Mouse (Mus musculus) layer of hippocampus, adult 9-11 months (tissue): ENCODE results near the gene Sec14l1.
A peak's percentile ranks its signal among the peaks of the same experiment; 100 is the strongest.

ENCODE experiments used
- DNase-seq: peaks from one replicate; pipeline ENCODE4 v3.0.0; 2022

Gene Sec14l1

GRCm38 (mm10) chr11:117159257-117159945 lies 44.4 kb downstream of the Sec14l1 start:
- DNase-seq, result peak; percentile 68

- no peak for DNase-seq
Observed at GRCm38 (mm10) chr11:117159946-117160307, 45.0 kb downstream of the Sec14l1 start.

GRCm38 (mm10) chr11:117160791-117161190 lies 45.8 kb downstream of the Sec14l1 start:
- DNase-seq, result no peak

- DNase-seq, result no peak
Observed at GRCm38 (mm10) chr11:117161574-117161973, 46.6 kb downstream of the Sec14l1 start.

GRCm38 (mm10) chr11:117163098-117163497 lies 48.1 kb downstream of the Sec14l1 start:
- no peak for DNase-seq

GRCm38 (mm10) chr11:117163771-117164170 lies 48.8 kb downstream of the Sec14l1 start:
- DNase-seq, result no peak

- peak; percentile 77 for DNase-seq
Observed at GRCm38 (mm10) chr11:117168278-117169087, 53.5 kb downstream of the Sec14l1 start.

- no peak for DNase-seq
Observed at GRCm38 (mm10) chr11:117169088-117169635, 54.2 kb downstream of the Sec14l1 start.

- DNase-seq, result peak; percentile 78
Observed at GRCm38 (mm10) chr11:117169801-117170565, 55.0 kb downstream of the Sec14l1 start.

- no peak for DNase-seq
Observed at GRCm38 (mm10) chr11:117174098-117174892, 59.3 kb downstream of the Sec14l1 start.

GRCm38 (mm10) chr11:117174924-117175323 lies 60.0 kb downstream of the Sec14l1 start:
- no peak for DNase-seq

- no peak for DNase-seq
Observed at GRCm38 (mm10) chr11:117175472-117175871, 60.5 kb downstream of the Sec14l1 start.

- DNase-seq, result no peak
Observed at GRCm38 (mm10) chr11:117176304-117176703, 61.3 kb downstream of the Sec14l1 start.

GRCm38 (mm10) chr11:117176900-117177299 lies 61.9 kb downstream of the Sec14l1 start:
- no peak for DNase-seq

GRCm38 (mm10) chr11:117177303-117177979 lies 62.5 kb downstream of the Sec14l1 start:
- DNase-seq, result peak; percentile 89

GRCm38 (mm10) chr11:117179902-117180301 lies 64.9 kb downstream of the Sec14l1 start:
- DNase-seq, result no peak

- DNase-seq, result no peak
Observed at GRCm38 (mm10) chr11:117182808-117183207, 67.8 kb downstream of the Sec14l1 start.

GRCm38 (mm10) chr11:117183299-117183698 lies 68.3 kb downstream of the Sec14l1 start:
- DNase-seq, result no peak

GRCm38 (mm10) chr11:117183841-117184240 lies 68.9 kb downstream of the Sec14l1 start:
- no peak for DNase-seq

- DNase-seq, result no peak
Observed at GRCm38 (mm10) chr11:117185076-117185933, 70.3 kb downstream of the Sec14l1 start.

GRCm38 (mm10) chr11:117191524-117191923 lies 76.6 kb downstream of the Sec14l1 start:
- DNase-seq, result no peak
